Mouse (Mus musculus): ENCODE measurements around the gene Capn2. TPM values are rescaled to one million over a fixed set of nuclear protein-coding genes. Genes with fewer than 3 reads are reported as not detected.
A peak's percentile ranks its signal among the peaks of the same experiment; 100 is the strongest.

The Capn2 gene
- total RNA-seq, 2 experiments from 2014 or later = 9.0 to 18.1 TPM

GRCm38 (mm10) chr1:182478935-182479334, 38.5 kb downstream of the Capn2 start:
- no peak for ATAC-seq (replicated peaks; ENCODE audit: poor library complexity, severe bottlenecking)

- peak; percentile 42 for ATAC-seq (replicated peaks; ENCODE audit: poor library complexity, severe bottlenecking)
Measured at GRCm38 (mm10) chr1:182475005-182475796, 42.2 kb downstream of the Capn2 start.

DNA sequence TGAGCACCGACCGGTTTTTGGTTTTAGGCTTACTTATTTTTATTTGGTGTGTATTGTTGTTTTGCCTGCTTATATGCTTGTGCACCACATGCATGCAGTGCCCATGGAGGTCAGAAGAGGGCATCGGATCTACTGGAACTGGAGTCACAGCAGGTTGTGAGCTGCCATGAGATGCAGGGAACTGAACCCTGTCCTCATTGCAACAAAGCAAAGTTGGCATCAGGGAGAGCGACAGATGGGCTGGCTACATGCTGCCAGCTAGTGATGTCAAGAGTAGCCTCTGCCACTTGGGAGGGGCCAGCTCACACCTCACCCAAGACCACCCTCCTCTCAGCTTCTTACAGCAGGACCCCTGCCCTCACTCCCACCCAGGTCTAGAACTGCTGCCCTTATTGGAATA, 51.4 kb downstream of the Capn2 start:
- ATAC-seq (replicated peaks; ENCODE audit: poor library complexity, severe bottlenecking) = no peak

DNA sequence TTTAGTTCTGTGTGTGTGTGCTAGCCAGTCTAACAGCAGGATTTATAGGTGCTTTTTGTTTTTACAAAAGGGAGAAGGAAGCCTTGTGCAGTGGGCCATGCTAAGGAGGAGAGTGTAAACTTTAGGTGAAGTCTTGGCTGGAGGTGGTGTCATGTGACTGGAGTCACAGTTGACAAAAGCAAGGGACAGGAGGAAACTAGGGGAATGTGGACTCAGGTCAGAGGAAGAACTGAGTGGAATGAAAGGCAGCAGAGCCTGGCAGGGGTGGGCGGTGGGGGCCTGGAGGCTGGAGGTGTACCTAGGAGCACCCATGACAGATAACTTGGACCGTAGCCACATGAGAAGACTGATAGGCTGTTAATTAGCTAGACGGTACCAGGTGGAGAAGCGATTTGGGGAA, 52.1 kb downstream of the Capn2 start:
- no peak for ATAC-seq (replicated peaks; ENCODE audit: poor library complexity, severe bottlenecking)

DNA sequence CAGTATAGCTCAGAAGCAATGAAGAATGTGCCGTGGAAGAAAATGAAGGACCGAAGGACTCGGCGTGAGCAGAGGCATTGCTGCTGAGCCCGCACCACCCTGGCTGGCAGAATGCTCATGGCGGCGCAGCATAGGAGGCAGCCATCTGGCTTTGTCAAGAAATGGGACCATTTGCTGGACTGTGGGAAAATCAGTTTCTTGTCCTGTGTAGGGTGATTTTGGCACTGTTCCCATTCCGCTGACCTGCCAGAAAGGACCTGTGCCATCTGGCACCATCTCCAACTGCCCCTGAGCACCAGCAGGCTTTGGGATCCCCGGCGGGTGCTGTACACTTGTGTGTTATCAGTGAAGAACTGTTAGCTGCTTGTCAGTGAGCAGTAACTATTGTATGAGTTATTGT, 55.6 kb downstream of the Capn2 start:
- no peak for ATAC-seq (replicated peaks; ENCODE audit: poor library complexity, severe bottlenecking)

DNA sequence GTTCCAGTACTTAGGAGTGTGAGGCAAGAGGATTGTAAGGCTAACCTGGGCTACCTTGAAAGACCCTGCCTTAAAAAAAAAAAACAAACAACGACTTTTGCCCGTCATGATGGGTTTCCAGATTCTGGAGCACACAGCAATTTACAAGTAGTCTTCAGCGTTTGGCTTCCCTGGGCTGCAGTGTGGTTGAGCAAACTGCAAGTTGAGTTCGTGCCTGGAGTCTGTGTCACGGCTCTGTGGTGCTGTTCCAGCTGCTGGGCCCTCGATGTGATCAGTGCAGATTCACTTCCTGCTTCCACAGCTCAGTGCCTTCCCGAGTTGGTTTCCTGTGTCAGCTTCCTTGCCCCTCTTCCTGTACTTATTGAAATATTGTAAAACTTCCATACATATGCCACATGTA, 56.1 kb downstream of the Capn2 start:
- ATAC-seq (replicated peaks; ENCODE audit: poor library complexity, severe bottlenecking) = peak; percentile 96

DNA sequence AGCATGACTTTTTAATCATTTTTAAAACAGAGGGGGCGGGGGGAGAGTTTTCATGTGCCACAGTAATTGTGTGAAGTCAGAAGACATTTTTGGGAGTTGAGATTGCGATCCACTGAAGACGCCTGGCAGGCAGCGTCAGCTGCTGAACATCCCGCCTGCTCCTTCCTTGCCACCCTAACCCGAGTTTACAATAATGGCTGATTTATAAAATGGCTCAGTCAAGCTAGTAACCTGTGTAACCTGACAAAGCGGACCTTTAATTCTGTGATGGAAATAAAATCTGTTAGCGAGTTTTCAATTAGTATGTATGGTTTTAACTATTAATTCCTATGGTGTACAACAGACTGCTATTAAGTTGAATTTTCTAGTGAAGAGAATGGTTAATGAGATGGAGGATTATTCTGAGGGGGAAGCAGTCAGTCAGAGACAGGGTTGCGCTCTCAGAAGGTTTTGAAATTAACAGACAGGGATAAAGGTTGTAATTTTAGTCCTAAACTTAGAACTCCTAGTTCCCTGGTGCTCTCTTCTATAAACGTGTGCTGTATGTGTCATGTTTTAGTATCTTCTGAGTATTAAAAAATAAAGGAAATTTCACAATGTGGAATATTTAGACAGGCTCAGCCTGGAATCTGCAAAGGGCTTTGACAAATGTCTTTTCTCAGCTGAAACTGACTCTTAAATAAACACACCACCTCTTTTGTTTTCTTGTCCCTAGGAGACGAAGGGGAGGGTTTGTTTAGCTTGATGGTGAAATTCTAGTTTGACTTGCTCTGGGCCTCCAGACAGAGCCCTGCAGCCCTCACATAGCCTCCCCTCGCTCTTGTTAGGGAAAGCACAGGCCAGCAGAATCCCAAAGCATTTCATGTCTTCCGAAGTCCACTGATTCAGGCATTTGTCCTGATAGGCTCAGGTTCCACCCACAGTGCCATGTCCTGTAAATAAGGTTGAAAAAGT, 56.8 kb downstream of the Capn2 start:
- ATAC-seq (replicated peaks; ENCODE audit: poor library complexity, severe bottlenecking) = peak; percentile 8; the same call in 1 of the 2 replicates

DNA sequence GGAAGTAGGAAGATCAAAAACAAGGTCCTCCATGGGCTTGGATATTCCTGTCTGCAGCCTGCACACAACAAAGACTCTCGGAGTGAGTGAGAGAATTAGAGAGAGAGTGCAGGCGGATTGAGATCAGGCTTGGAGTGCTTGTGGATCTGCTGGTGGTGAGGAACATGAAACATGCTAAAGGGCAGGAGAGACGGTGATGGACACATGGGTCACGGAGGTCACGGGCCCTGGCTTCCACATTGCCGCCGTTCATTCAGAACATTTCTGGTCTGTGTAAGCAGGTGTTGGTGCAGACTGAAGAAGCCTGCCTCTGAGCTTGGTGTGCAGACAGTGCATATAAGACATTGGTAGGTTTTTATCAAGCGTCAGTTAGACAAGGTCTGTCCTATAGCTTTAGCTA, 58.0 kb downstream of the Capn2 start:
- no peak for ATAC-seq (replicated peaks; ENCODE audit: poor library complexity, severe bottlenecking)

GRCm38 (mm10) chr1:182458556-182458955, 58.9 kb downstream of the Capn2 start:
- no peak for ATAC-seq (replicated peaks; ENCODE audit: poor library complexity, severe bottlenecking)

DNA sequence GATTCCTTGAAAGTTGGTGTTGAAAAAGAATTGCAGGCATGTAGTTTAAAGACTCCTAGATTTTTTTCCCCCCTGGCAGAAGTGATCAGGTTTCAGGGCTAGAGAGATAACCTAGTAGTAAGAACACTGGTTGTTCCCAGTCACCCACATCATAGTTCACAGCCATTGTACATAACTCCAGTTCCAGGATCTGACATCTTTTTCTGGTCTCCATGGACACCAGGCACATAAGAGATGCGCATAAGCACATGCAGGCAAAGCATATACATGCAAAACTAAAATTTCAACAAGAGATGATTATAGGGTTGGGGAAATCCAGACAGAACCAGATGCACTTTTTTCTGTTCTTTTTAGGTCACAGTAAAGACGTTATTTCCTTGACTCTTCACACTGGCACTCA, 62.3 kb downstream of the Capn2 start:
- ATAC-seq (replicated peaks; ENCODE audit: poor library complexity, severe bottlenecking) = no peak

- no peak for ATAC-seq (replicated peaks; ENCODE audit: poor library complexity, severe bottlenecking)
Measured at GRCm38 (mm10) chr1:182452473-182452872, 64.9 kb downstream of the Capn2 start.

DNA sequence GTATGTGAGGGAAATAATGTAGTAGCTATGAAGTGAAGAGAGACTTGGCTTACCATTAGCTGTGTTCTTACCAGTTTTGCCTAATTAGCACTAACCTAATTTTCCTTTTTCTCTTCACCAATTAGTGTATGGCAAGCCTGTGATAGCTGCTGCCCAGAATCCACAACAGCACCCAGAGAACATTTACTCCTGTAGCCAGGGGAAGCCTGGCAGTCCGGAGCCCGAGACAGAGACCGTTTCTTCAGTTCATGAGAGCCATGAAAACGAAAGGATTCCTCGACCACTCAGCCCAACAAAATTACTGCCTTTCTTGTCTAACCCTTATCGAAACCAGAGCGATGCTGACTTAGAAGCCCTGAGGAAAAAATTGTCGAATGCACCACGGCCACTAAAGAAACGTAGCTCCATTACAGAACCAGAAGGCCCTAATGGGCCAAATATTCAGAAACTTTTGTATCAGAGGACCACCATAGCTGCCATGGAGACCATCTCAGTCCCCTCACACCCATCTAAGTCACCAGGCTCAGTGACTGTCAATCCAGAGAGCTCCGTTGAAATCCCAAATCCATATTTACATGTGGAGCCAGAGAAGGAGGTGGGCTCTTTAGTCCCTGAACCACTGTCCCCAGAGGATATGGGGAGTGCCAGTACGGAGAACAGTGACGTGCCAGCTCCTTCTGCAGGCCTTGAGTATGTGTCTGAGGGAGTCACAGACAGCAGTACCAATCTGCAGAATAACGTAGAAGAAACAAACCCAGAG, 69.0 kb downstream of the Capn2 start:
- ATAC-seq (replicated peaks; ENCODE audit: poor library complexity, severe bottlenecking) = no peak

GRCm38 (mm10) chr1:182444116-182444515, 73.3 kb downstream of the Capn2 start:
- no peak for ATAC-seq (replicated peaks; ENCODE audit: poor library complexity, severe bottlenecking)

DNA sequence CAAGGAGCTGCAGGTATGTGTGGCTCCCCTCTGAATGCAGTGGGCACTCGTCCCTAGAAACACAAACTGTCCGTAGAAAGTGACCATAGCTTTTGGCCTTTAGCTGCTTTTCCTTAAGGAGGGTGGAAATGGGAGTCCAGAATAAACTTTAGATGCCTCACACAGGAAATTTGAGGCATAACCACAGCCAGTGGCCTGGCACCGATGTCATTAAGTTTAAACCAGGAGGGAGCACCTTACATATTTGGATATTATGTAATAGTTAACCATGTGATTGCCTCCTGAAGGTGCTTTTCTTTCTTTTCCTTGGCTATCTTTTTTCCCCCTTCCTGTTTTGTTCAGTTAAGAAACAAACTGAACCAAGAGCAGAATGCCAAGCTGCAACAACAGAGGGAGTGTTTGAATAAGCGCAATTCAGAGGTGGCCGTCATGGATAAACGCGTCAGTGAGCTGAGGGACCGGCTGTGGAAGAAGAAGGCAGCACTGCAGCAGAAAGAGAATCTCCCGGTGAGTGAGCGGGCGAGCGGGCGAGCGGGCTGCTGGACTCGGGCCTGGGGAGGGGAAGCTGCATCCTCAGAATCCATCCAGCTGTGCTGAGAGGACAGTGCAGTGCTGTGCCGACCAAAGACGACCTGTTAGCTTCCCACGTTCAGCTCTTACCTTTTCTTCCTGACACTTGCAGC, 75.5 kb downstream of the Capn2 start:
- ATAC-seq (replicated peaks; ENCODE audit: poor library complexity, severe bottlenecking) = no peak

DNA sequence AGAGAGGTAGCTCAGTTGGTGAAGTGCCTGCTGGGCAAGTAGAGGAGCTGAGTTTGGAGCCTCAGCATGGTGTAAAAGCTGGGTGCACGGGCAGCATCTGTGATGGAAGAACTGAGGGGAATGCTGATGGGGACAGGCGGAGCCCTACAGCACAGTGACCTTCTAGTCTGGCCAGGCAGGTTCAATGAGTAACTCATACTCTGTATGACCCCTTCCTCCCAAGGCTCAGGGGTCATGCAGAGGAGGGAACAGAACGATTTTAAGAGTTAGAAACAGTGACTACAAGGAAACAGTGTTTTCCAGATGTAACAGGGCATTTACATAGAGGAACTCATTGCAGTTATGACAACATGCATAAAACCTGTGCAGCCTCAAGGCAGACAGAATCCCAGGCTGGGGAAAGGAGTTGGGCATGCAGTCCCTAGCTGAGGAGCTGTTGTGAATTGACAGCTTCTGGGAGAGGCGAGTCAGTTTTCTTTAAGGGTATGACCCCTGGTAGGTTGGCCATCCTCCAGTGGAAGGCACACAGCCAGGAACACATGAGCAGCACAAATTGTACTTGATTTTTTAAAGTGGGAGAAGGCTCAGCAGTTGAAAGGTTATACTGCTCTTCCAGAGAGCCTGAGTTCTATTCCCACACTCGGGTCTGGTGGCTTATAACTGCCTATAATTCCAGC, 77.7 kb downstream of the Capn2 start:
- ATAC-seq (replicated peaks; ENCODE audit: poor library complexity, severe bottlenecking) = no peak

DNA sequence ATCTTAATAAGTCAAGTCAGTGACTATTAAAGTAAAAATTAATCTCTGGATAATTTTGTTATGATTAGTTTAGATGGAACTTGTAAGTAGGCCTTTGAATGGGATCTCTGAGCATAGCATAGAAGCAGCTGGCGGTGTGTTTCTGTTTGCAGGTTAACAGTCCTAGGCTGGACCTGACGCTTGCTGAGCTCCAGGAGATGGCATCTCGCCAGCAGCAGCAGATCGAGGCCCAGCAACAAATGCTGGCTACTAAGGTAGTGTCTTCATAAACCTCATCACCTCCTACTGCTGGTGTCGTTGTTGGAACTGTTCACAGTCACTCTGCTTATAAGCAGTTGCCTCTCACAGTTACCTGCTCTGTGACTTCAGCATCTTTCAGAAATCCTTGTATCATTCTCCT, 80.7 kb downstream of the Capn2 start:
- ATAC-seq (replicated peaks; ENCODE audit: poor library complexity, severe bottlenecking) = no peak

GRCm38 (mm10) chr1:182432059-182432458, 85.3 kb downstream of the Capn2 start:
- no peak for ATAC-seq (replicated peaks; ENCODE audit: poor library complexity, severe bottlenecking)

GRCm38 (mm10) chr1:182430676-182431075, 86.7 kb downstream of the Capn2 start:
- no peak for ATAC-seq (replicated peaks; ENCODE audit: poor library complexity, severe bottlenecking)

DNA sequence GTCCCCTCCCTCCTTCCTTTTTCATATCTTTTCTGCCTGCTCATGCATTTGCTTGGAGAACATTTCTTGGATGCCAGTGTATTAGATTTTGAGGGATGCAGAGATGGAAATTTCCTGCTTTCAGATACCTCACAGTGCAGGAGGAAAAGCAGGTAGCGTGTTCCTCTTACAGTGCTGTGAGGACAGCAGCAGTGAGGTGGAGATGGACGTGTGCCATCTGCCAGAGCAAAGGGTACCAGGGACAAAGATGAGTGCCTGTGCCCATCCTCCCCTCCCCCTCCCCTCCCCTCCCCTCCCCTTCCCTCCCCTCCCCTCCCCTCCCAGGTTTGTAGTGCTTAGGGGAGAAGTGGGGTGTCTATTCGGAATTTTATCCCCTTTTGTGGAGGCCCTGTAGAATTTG, 87.6 kb downstream of the Capn2 start:
- no peak for ATAC-seq (replicated peaks; ENCODE audit: poor library complexity, severe bottlenecking)

GRCm38 (mm10) chr1:182427426-182427825, 90.0 kb downstream of the Capn2 start:
- no peak for ATAC-seq (replicated peaks; ENCODE audit: poor library complexity, severe bottlenecking)
